Mouse (Mus musculus): ENCODE measurements at regions not wholly inside any gene's neighbourhood (a gene's known extent, or its start where the extent isn't known, plus 50 kb on each side); places are given as distances from the start of the nearest gene placed in this dataset.
A peak's percentile ranks its signal among the peaks of the same experiment; 100 is the strongest.

GRCm38 (mm10) chr16:13487659-13488058, 180.3 kb downstream of the Parn start:
- no peak for DNase-seq (ENCODE audit: inconsistent ontology term)

- no peak for DNase-seq (ENCODE audit: inconsistent ontology term)
Observed at GRCm38 (mm10) chr16:13486571-13486970, 181.4 kb downstream of the Parn start.

GRCm38 (mm10) chr16:13480221-13480620, 187.7 kb downstream of the Parn start:
- DNase-seq (ENCODE audit: inconsistent ontology term) = no peak

- DNase-seq (ENCODE audit: inconsistent ontology term) = no peak
Observed at GRCm38 (mm10) chr16:13476653-13477052, 191.3 kb downstream of the Parn start.

GRCm38 (mm10) chr16:13474956-13475355, 193.0 kb downstream of the Parn start:
- DNase-seq (ENCODE audit: inconsistent ontology term) = no peak

- DNase-seq (ENCODE audit: inconsistent ontology term) = peak; percentile 38
Observed at GRCm38 (mm10) chr16:13474274-13474673, 193.7 kb downstream of the Parn start.

- DNase-seq (ENCODE audit: inconsistent ontology term) = peak; percentile 24
Observed at GRCm38 (mm10) chr16:13467139-13467538, 200.8 kb downstream of the Parn start.

Measured in Muller cell, postnatal 12 days (primary cell).